Mouse (Mus musculus) G1E (cell line): Measurements from ENCODE around the gene Ptprg. TPM values are rescaled to one million over a fixed set of nuclear protein-coding genes. Genes with fewer than 3 reads are reported as not detected.

Source experiments
- ATAC-seq: 2 replicates; pipeline ENCODE4 v1.8.0; 2016; ENCODE audit warnings: mild to moderate bottlenecking; ENCODE audit not compliant: insufficient number of reproducible peaks, poor library complexity, low FRiP score, severe bottlenecking; ENCODE audit errors: extremely low read depth
- DNase-seq: peaks from one replicate; pipeline ENCODE4 v3.0.0; 2012; ENCODE audit warnings: low spot score
- H3K27me3 ChIP-seq: 2 replicates; pipeline ENCODE4 v1.6.1; 2012; ENCODE audit warnings: mild to moderate bottlenecking, low read length, inconsistent platforms; ENCODE audit not compliant: insufficient read depth
- H3K36me3 ChIP-seq: replicated peaks from 2 replicates; pipeline ENCODE3; 2012; ENCODE audit warnings: mild to moderate bottlenecking, inconsistent platforms
- H3K4me1 ChIP-seq: 2 replicates; pipeline ENCODE4 v1.6.1; 2012; ENCODE audit warnings: low read depth, low read length, inconsistent platforms, mixed read lengths; ENCODE audit not compliant: insufficient read depth
- H3K4me3 ChIP-seq: 2 replicates; pipeline ENCODE4 v1.5.1; 2012; ENCODE audit warnings: low read depth, mild to moderate bottlenecking, inconsistent platforms, low read length, moderate library complexity, mixed read lengths
- H3K9me3 ChIP-seq: replicated peaks from 2 replicates; pipeline ENCODE4 v1.6.1; 2012; ENCODE audit warnings: inconsistent platforms
- CTCF ChIP-seq: IDR thresholded peaks from 2 replicates; pipeline ENCODE4 v1.5.1; 2012; ENCODE audit warnings: low read depth, low read length, inconsistent platforms, mixed read lengths
- GATA1 ChIP-seq: IDR thresholded peaks from 2 replicates; pipeline ENCODE4 v1.6.1; 2012; ENCODE audit warnings: borderline replicate concordance, low read length, inconsistent platforms, mixed read lengths
- GATA2 ChIP-seq: IDR thresholded peaks from 2 replicates; pipeline ENCODE4 v1.6.1; 2012; ENCODE audit warnings: low read depth, low read length, inconsistent platforms, borderline replicate concordance
- POLR2AphosphoS5 ChIP-seq: IDR thresholded peaks from 2 replicates; pipeline ENCODE4 v1.6.1; 2012; ENCODE audit warnings: low read depth, low read length, inconsistent platforms; ENCODE audit not compliant: insufficient replicate concordance
- TAL1 ChIP-seq: conservative IDR thresholded peaks from 2 replicates; pipeline ENCODE4 v1.6.1; 2012; ENCODE audit warnings: low read depth, low read length, inconsistent platforms, mixed read lengths
- polyA plus RNA-seq: library from polyadenylated mRNA; stranded (reverse); fragments of >175 nt; gene quantifications from 2 replicates; pipeline ENCODE4 v1.2.3, GENCODE M21; 2012
- total RNA-seq, 2 experiments: library from RNA; stranded (forward) in 1 of 2; stranded (reverse) in 1 of 2; fragments of 200-1000 nt in 1 of 2; fragments of >200 nt in 1 of 2; fragmentation: Nextera tagmentation in 1 of 2; gene quantifications; 2 replicates each; pipeline ENCODE4 v1.2.3; 2014 to 2017

Ptprg gene
- total and polyA plus RNA-seq, 3 experiments: 0.05 TPM; not detected in 2

DNA sequence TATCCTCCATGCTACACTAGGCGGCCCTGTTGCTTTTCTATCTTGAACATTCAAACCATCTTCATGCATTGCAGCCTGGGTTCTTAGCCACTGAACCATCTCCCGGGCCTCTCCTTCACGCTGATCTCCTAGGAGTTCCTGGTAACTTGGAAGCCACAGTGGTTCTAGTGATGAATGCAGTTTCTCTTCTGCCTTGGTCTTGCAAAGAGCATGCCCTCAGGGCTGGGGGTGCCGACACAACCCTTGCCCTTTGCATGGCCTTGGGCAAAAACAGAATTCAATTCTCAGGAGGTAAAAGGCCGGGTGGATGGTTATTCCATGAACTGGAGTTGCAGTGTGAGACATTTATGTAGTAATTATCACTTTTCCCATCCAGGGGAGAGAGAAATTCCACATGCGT, 67.0 kb downstream of the Ptprg start:
- peaks cover 28% of the 10 kb centered on the region for H3K9me3 ChIP-seq
- TF ChIP-seq POLR2AphosphoS5: no peak
- no peak for TF ChIP-seq GATA1
- TF ChIP-seq TAL1: no peak
- no peak for TF ChIP-seq GATA2
- no peak for TF ChIP-seq CTCF
- H3K36me3 ChIP-seq: no peaks in the 10 kb centered on the region
- no peak overlapping the region for H3K4me3 ChIP-seq
- H3K27me3 ChIP-seq: no peaks in the 10 kb centered on the region
- no peaks in the 10 kb centered on the region for H3K4me1 ChIP-seq
- ATAC-seq (no peak), DNase-seq (no peak)

GRCm38 (mm10) chr14:11620962-11621568, 67.7 kb downstream of the Ptprg start:
- H3K9me3 ChIP-seq: peaks cover 22% of the 10 kb centered on the region
- H3K27me3 ChIP-seq: no peaks in the 10 kb centered on the region
- H3K4me1 ChIP-seq: no peaks in the 10 kb centered on the region
- no peak overlapping the region for H3K4me3 ChIP-seq
- no peak for TF ChIP-seq GATA2
- TF ChIP-seq CTCF: no peak
- no peak for TF ChIP-seq POLR2AphosphoS5
- no peak for TF ChIP-seq GATA1
- no peak for TF ChIP-seq TAL1
- no peaks in the 10 kb centered on the region for H3K36me3 ChIP-seq
- no peak for DNase-seq
- no peak for ATAC-seq

DNA sequence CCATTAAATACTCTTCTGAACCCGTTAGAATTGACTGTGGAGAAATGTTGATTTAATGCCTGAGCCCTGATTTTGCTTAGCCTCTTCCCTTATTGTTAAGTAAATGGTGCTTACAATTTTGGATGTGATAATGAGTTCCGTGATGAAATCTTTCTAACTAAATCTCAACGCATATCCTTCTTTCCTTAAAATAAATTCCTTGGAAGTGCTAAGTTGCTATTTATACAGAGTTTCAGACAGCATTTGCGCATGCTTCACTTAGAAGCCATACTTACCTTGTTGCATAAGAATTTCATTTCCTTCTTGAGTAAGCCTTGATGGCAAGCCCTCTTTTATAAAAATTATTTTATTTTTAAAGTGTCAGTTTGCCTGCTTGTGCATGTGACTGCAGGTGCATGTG, 70.2 kb downstream of the Ptprg start:
- ATAC-seq (no peak), DNase-seq (no peak)
- no peaks in the 10 kb centered on the region for H3K4me1 ChIP-seq
- 0 out of 2 replicates have a peak, but pooled peaks cover 10% of the 10 kb centered on the region for H3K9me3 ChIP-seq
- no peaks in the 10 kb centered on the region for H3K36me3 ChIP-seq
- TF ChIP-seq CTCF: no peak
- no peak for TF ChIP-seq GATA2
- no peak for TF ChIP-seq TAL1
- no peak for TF ChIP-seq POLR2AphosphoS5
- no peak for TF ChIP-seq GATA1
- no peaks in the 10 kb centered on the region for H3K27me3 ChIP-seq
- no peak overlapping the region for H3K4me3 ChIP-seq

- ATAC-seq: no peak
- DNase-seq: no peak
- no peak overlapping the region for H3K4me3 ChIP-seq
- no peaks in the 10 kb centered on the region for H3K36me3 ChIP-seq
- 0 out of 2 replicates have a peak, but pooled peaks cover 2% of the 10 kb centered on the region for H3K9me3 ChIP-seq
- H3K4me1 ChIP-seq: no peaks in the 10 kb centered on the region
- H3K27me3 ChIP-seq: no peaks in the 10 kb centered on the region
- TF ChIP-seq GATA2 (no peak), TAL1 (no peak), CTCF (no peak), POLR2AphosphoS5 (no peak), GATA1 (no peak)
Measured at GRCm38 (mm10) chr14:11630736-11631135, 77.4 kb downstream of the Ptprg start.

DNA sequence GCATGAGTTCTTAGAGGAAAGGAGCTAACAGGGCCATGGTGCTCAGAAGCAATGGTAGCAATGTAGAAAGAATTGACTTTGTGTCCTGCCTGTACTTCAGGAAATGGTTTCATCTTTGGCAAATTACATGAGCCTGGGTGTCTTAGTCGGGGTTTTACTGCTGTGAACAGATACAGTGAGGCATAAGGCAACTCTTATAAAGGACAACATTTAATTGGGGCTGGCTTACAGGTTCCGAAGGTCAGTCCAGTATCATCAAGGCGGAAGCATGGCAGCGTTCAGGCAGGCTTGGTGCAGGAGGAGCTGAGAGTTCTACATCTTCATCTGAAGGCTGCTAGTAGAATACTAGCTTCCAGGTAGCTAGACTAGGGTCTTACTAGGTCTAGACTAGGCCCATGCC, 78.2 kb downstream of the Ptprg start:
- no peak for TF ChIP-seq GATA1
- no peak for TF ChIP-seq TAL1
- no peak for TF ChIP-seq CTCF
- no peak for TF ChIP-seq GATA2
- no peak for TF ChIP-seq POLR2AphosphoS5
- no peak overlapping the region for H3K4me3 ChIP-seq
- ATAC-seq (no peak), DNase-seq (no peak)
- H3K4me1 ChIP-seq: no peaks in the 10 kb centered on the region
- no peaks in the 10 kb centered on the region for H3K27me3 ChIP-seq
- H3K36me3 ChIP-seq: no peaks in the 10 kb centered on the region
- H3K9me3 ChIP-seq: no peaks in the 10 kb centered on the region

DNA sequence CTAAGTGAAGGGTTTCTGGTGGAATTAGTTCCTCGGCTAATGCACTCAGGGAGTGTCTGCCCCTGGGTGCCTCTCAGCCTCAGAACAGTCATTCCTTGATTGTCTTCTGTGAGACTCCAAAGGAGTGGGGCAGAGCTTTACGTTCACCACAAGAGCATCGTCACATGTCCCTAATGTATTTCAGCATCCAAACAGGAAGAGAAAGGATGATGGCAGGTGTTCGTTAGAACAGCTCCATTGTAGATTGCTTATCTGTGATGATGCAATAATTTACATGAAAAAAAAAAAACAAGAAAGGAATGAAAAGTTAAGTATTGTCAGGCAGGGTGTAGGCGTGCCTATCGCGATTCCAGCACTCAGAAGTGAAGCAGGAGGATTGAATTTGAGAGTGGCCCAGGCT, 84.3 kb downstream of the Ptprg start:
- H3K36me3 ChIP-seq: no peaks in the 10 kb centered on the region
- H3K4me1 ChIP-seq: no peaks in the 10 kb centered on the region
- TF ChIP-seq POLR2AphosphoS5 (no peak), GATA2 (no peak), TAL1 (no peak), CTCF (no peak), GATA1 (no peak)
- DNase-seq: no peak
- H3K27me3 ChIP-seq: no peaks in the 10 kb centered on the region
- ATAC-seq: no peak
- peaks cover 2% of the 10 kb centered on the region; the same call in 1 of the 2 replicates for H3K9me3 ChIP-seq
- no peak overlapping the region for H3K4me3 ChIP-seq
